Mouse (Mus musculus) intestine, embryonic 15.5 days (tissue): ENCODE measurements around the gene B4galnt3. TPM values are rescaled to one million over a fixed set of nuclear protein-coding genes. Genes with fewer than 3 reads are reported as not detected.

Experiments used
- ATAC-seq: fragments of 200-750 bp; cut with Nextera tagmentation; 2 replicates; pipeline ENCODE4 v1.8.0; 2017; ENCODE audit warnings: moderate TSS enrichment, moderate library complexity
- H3K27ac ChIP-seq: fragments of 300-500 bp; sonication (generic); 2 replicates; pipeline ENCODE4 v1.5.1; 2015; ENCODE audit warnings: mild to moderate bottlenecking, inconsistent platforms
- H3K27me3 ChIP-seq: fragments of 300-500 bp; sonication (generic); replicated peaks from 2 replicates; pipeline ENCODE4 v1.6.1; 2015; ENCODE audit warnings: inconsistent platforms
- H3K36me3 ChIP-seq: fragments of 300-500 bp; sonication (generic); 2 replicates; pipeline ENCODE4 v1.6.1; 2015; ENCODE audit warnings: inconsistent platforms
- H3K4me1 ChIP-seq: fragments of 300-500 bp; sonication (generic); replicated peaks from 2 replicates; pipeline ENCODE4 v1.6.1; 2015; ENCODE audit warnings: inconsistent platforms
- H3K4me2 ChIP-seq: fragments of 300-500 bp; sonication (generic); replicated peaks from 2 replicates; pipeline ENCODE4 v1.6.1; 2015; ENCODE audit warnings: mild to moderate bottlenecking, inconsistent platforms
- H3K4me3 ChIP-seq: fragments of 300-500 bp; sonication (generic); replicated peaks from 2 replicates; pipeline ENCODE4 v1.5.1; 2015; ENCODE audit warnings: inconsistent platforms
- H3K9ac ChIP-seq: fragments of 300-500 bp; sonication (generic); 2 replicates; pipeline ENCODE4 v1.6.1; 2015; ENCODE audit warnings: inconsistent platforms
- H3K9me3 ChIP-seq: fragments of 300-500 bp; sonication (generic); 2 replicates; pipeline ENCODE4 v1.6.1; 2016; ENCODE audit warnings: inconsistent platforms
- WGBS: fragments of 180-500 bp; shearing (Covaris S2); methylation state at CpG from one replicate; pipeline ENCODE4 v1.1.7; 2015; 5-methylcytosine and 5-hydroxymethylcytosine counted together
- polyA plus RNA-seq: library from polyadenylated mRNA; unstranded; fragments of >200 nt; fragmentation: Nextera tagmentation; extraction: Ambion mirVana; gene quantifications from 2 replicates; pipeline ENCODE4 v1.2.1, GENCODE M21; 2015

The B4galnt3 gene
- polyA plus RNA-seq, 1 experiment from 2014 or later: 1.4 TPM

DNA sequence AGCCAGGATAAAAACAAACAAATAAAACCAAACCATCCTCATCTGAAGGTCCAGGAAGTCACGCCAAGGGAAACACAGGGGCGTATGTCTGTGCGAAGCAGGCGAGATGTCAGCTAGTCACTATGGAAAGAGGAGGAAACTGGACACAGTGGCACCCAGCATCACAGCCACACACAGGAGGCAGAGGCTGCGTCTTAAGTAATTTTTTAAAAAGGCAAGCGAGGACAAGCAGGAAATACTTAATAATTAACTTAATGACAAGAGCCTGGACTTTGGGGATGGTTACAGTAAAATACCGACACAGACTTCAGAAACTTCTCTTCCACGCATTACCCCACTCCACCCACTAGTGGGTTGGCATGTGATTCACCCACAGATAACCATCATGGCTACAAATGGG is 51.8 kb downstream of the B4galnt3 start:
- H3K4me3 ChIP-seq: no peak overlapping the region
- H3K9ac ChIP-seq: no peak overlapping the region
- WGBS: 61% methylated on average over 8 of the region's 8 CpGs
- H3K36me3 ChIP-seq: no peaks in the 10 kb centered on the region
- H3K4me1 ChIP-seq: peaks cover 7% of the 10 kb centered on the region; the same call in 1 of the 2 replicates
- no peaks in the 10 kb centered on the region for H3K9me3 ChIP-seq
- no peak for ATAC-seq
- no peak overlapping the region for H3K27ac ChIP-seq
- no peak overlapping the region for H3K4me2 ChIP-seq
- no peaks in the 10 kb centered on the region for H3K27me3 ChIP-seq

- no peaks in the 10 kb centered on the region for H3K36me3 ChIP-seq
- WGBS: 82% methylated on average over 12 of the region's 12 CpGs
- no peak overlapping the region for H3K27ac ChIP-seq
- H3K4me3 ChIP-seq: no peak overlapping the region
- no peak for ATAC-seq
- H3K4me2 ChIP-seq: no peak overlapping the region
- no peaks in the 10 kb centered on the region for H3K9me3 ChIP-seq
- no peaks in the 10 kb centered on the region for H3K27me3 ChIP-seq
- H3K4me1 ChIP-seq: peaks cover 8% of the 10 kb centered on the region; the same call in 1 of the 2 replicates
- no peak overlapping the region for H3K9ac ChIP-seq
Observed at GRCm38 (mm10) chr6:120241453-120241852, 52.9 kb downstream of the B4galnt3 start.

GRCm38 (mm10) chr6:120240461-120240860 is 53.9 kb downstream of the B4galnt3 start:
- no peak overlapping the region for H3K9ac ChIP-seq
- 0 out of 2 replicates have a peak overlapping the region, but pooled peaks have one; percentile 44 for H3K27ac ChIP-seq
- no peaks in the 10 kb centered on the region for H3K27me3 ChIP-seq
- H3K36me3 ChIP-seq: no peaks in the 10 kb centered on the region
- no peaks in the 10 kb centered on the region for H3K9me3 ChIP-seq
- H3K4me1 ChIP-seq: peaks cover 10% of the 10 kb centered on the region; the same call in 1 of the 2 replicates
- 0 out of 2 replicates have a peak overlapping the region, but pooled peaks have one; percentile 6 for H3K4me2 ChIP-seq
- no peak; the same call in 1 of the 2 replicates for ATAC-seq
- WGBS: 64% methylated on average over 5 of the region's 5 CpGs
- no peak overlapping the region for H3K4me3 ChIP-seq

GRCm38 (mm10) chr6:120235874-120236273 is 58.5 kb downstream of the B4galnt3 start:
- Histone ChIP-seq H3K4me1 (peaks cover 13% of the 10 kb centered on the region), H3K4me2 (0 out of 2 replicates have a peak overlapping the region, but pooled peaks have one; percentile 3), H3K27me3 (no peaks in the 10 kb centered on the region), H3K9me3 (no peaks in the 10 kb centered on the region), H3K27ac (0 out of 2 replicates have a peak overlapping the region, but pooled peaks have one; percentile 4), H3K36me3 (no peaks in the 10 kb centered on the region), H3K9ac (no peak overlapping the region), H3K4me3 (no peak overlapping the region)
- ATAC-seq: peak; percentile 76
- 36% methylated on average over 7 of the region's 7 CpGs for WGBS

DNA sequence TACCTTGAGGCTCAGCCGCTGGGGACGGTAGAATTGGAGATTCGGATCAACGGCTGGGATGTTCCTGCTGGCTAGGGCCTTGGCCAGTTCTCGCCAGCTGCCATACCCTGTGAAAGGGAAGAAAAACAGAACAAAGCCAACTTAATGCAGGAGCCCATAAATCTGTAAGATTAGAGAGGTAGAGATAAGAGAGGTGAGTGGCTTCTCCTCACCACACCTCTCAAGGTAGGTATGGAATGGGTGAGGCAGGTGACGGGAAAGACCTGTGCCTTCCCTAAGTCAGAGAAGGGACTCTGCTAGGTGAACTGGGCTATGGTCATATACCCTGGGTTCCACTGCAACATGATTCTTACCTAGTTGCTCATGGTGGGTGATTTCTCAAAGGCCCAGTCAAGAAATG is 61.5 kb downstream of the B4galnt3 start:
- no peak overlapping the region for H3K9ac ChIP-seq
- no peaks in the 10 kb centered on the region for H3K9me3 ChIP-seq
- H3K4me3 ChIP-seq: no peak overlapping the region
- 65% methylated on average over 6 of the region's 6 CpGs for WGBS
- 0 out of 2 replicates have a peak overlapping the region, but pooled peaks have one; percentile 40 for H3K27ac ChIP-seq
- ATAC-seq: peak; percentile 69
- H3K27me3 ChIP-seq: no peaks in the 10 kb centered on the region
- H3K4me2 ChIP-seq: no peak overlapping the region
- H3K36me3 ChIP-seq: no peaks in the 10 kb centered on the region
- peaks cover 6% of the 10 kb centered on the region; the same call in 1 of the 2 replicates for H3K4me1 ChIP-seq

DNA sequence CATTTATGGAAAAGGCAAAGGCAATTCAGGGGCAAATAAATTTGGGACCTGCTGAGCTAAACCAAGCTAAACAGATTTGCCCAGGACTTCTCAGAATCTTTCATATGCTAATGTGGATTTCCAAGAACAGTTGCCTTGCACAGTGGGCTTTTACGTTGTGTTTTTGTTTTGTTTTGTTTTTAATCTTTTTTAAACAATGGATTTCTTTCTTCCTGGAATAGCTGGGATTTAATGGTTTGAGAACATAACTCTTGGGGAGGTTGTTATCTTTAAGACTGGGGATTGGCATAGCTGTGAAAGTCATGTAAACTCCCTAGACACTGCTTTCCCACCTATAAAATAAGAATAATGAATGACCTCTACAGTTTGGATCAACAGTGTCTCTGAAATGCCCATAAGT is 63.9 kb downstream of the B4galnt3 start:
- no peak overlapping the region for H3K9ac ChIP-seq
- H3K4me1 ChIP-seq: peaks cover 3% of the 10 kb centered on the region; the same call in 1 of the 2 replicates
- no peaks in the 10 kb centered on the region for H3K36me3 ChIP-seq
- WGBS: 51% methylated on average over 1 of the region's 1 CpGs
- H3K27me3 ChIP-seq: no peaks in the 10 kb centered on the region
- H3K4me3 ChIP-seq: no peak overlapping the region
- H3K9me3 ChIP-seq: no peaks in the 10 kb centered on the region
- H3K27ac ChIP-seq: no peak overlapping the region
- ATAC-seq: no peak
- H3K4me2 ChIP-seq: no peak overlapping the region

DNA sequence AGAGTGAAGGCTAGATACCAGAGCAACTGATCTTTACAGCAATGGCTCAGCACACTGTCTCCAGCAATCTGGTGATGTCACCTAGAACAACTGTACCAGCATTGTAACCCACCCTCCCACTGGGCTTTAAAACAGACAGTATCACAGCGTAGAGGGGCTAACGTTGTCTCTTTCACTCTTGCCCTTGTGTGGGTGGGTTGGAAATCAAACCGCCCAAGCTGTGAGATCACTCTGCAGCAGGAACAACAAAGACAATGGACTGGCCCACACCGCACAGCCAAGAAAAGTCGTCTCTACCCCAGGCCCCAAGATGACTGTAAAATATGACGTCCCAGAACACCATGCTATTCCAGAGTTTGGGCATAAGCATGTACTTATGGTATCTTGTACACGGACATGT is 64.6 kb downstream of the B4galnt3 start:
- peaks cover 3% of the 10 kb centered on the region; the same call in 1 of the 2 replicates for H3K4me1 ChIP-seq
- WGBS: 76% methylated on average over 7 of the region's 7 CpGs
- ATAC-seq: no peak
- H3K27ac ChIP-seq: no peak overlapping the region
- no peaks in the 10 kb centered on the region for H3K27me3 ChIP-seq
- H3K9ac ChIP-seq: no peak overlapping the region
- no peaks in the 10 kb centered on the region for H3K9me3 ChIP-seq
- H3K4me3 ChIP-seq: no peak overlapping the region
- no peak overlapping the region for H3K4me2 ChIP-seq
- H3K36me3 ChIP-seq: no peaks in the 10 kb centered on the region

- Histone ChIP-seq H3K9ac (no peak overlapping the region), H3K27ac (0 out of 2 replicates have a peak overlapping the region, but pooled peaks have one; percentile 41), H3K36me3 (no peaks in the 10 kb centered on the region), H3K4me2 (no peak overlapping the region), H3K4me1 (no peaks in the 10 kb centered on the region), H3K27me3 (no peaks in the 10 kb centered on the region), H3K4me3 (no peak overlapping the region), H3K9me3 (no peaks in the 10 kb centered on the region)
- 63% methylated on average over 7 of the region's 7 CpGs for WGBS
- ATAC-seq: peak; percentile 81
Observed at GRCm38 (mm10) chr6:120227068-120227467, 67.3 kb downstream of the B4galnt3 start.

- WGBS: 48% methylated on average over 6 of the region's 6 CpGs
- H3K4me3 ChIP-seq: no peak overlapping the region
Observed at GRCm38 (mm10) chr6:120225355-120225754, 69.0 kb downstream of the B4galnt3 start.

DNA sequence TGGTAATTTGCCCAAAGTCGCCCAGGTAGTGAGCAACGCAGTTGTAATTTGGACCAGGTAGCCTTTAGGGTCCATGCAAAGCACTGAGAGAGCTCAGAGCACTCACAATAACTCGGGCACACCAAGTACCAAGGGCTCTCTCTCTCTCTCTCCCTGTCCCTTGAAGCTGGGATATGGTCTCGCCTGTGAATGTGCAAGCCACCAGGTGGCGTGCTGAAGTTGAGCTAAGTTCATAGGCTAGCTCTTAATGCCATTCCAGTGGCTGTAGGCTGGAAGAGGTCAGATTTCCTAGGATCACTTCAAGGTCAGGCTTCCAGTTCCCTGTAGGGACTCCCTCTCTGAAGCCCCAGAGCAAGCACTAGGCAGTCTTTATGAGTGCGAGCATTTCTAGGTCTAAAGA is 71.7 kb downstream of the B4galnt3 start:
- 27% methylated on average over 6 of the region's 6 CpGs for WGBS

More at GRCm38 (mm10) chr6:120225355-120225754, 69.0 kb downstream of the B4galnt3 start:
- Histone ChIP-seq H3K4me1 (no peaks in the 10 kb centered on the region), H3K9ac (no peak overlapping the region), H3K36me3 (no peaks in the 10 kb centered on the region), H3K4me2 (no peak overlapping the region), H3K27ac (no peak overlapping the region), H3K9me3 (no peaks in the 10 kb centered on the region), H3K27me3 (no peaks in the 10 kb centered on the region)
- ATAC-seq: 0 out of 2 replicates have a peak, but pooled peaks have one; percentile 12

GRCm38 (mm10) chr6:120219281-120219680 is 75.1 kb downstream of the B4galnt3 start:
- H3K27me3 ChIP-seq: no peaks in the 10 kb centered on the region
- H3K4me1 ChIP-seq: no peaks in the 10 kb centered on the region
- no peaks in the 10 kb centered on the region for H3K36me3 ChIP-seq
- 83% methylated on average over 2 of the region's 2 CpGs for WGBS
- H3K27ac ChIP-seq: no peak overlapping the region
- H3K9ac ChIP-seq: no peak overlapping the region
- no peak for ATAC-seq
- no peak overlapping the region for H3K4me3 ChIP-seq
- H3K9me3 ChIP-seq: no peaks in the 10 kb centered on the region
- H3K4me2 ChIP-seq: no peak overlapping the region

More for the DNA sequence above, 71.7 kb downstream of the B4galnt3 start:
- H3K4me3 ChIP-seq: no peak overlapping the region
- H3K9me3 ChIP-seq: no peaks in the 10 kb centered on the region
- H3K9ac ChIP-seq: no peak overlapping the region
- no peaks in the 10 kb centered on the region for H3K4me1 ChIP-seq
- H3K36me3 ChIP-seq: no peaks in the 10 kb centered on the region
- no peaks in the 10 kb centered on the region for H3K27me3 ChIP-seq
- no peak for ATAC-seq
- H3K27ac ChIP-seq: no peak overlapping the region
- no peak overlapping the region for H3K4me2 ChIP-seq

DNA sequence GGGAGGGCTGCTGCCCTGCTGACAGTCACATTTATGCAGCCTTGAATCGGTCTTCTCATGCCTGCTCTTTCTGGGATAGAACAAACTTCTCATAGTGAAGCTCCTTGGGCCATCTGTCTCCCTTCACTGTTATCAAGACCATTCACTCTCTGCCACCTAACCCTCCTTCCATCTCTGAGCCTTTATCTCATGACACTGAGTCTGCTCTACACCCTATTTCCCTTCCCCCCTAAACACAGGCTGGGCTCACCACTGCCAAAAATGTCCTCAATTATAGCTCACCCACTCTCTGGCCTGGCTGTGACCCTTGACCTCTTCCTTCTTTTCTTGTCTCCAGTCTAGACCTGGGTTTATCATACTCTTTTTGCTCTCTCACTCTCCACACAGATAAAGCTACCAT is 77.7 kb downstream of the B4galnt3 start:
- Histone ChIP-seq H3K36me3 (no peaks in the 10 kb centered on the region), H3K4me2 (no peak overlapping the region), H3K27me3 (no peaks in the 10 kb centered on the region), H3K9ac (no peak overlapping the region), H3K4me1 (no peaks in the 10 kb centered on the region), H3K4me3 (no peak overlapping the region), H3K9me3 (no peaks in the 10 kb centered on the region), H3K27ac (no peak overlapping the region)
- WGBS: 73% methylated on average over 1 of the region's 1 CpGs
- ATAC-seq: peak; percentile 61; the same call in 1 of the 2 replicates

DNA sequence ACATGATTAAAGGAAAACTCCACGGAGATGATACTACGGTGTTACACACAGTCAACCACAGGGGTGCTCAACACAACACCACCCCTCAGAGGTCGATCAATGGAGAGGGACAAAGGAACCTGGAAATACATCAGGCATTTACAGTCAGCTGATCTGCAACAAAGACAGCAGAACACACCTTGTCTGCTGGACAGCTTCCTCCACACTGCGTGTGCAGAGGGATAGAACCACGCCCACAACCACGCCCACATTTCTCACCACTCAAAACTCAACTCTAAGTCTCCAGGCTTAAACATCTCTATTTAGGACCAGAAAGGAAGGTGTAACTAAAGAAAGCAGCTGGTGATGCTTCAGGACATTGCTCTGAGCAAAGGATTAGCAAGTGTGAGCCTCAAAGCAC is 82.8 kb downstream of the B4galnt3 start:
- H3K27ac ChIP-seq: no peak overlapping the region
- H3K27me3 ChIP-seq: no peaks in the 10 kb centered on the region
- 0 out of 2 replicates have a peak, but pooled peaks have one; percentile 39 for ATAC-seq
- no peak overlapping the region for H3K4me3 ChIP-seq
- H3K36me3 ChIP-seq: no peaks in the 10 kb centered on the region
- H3K9ac ChIP-seq: no peak overlapping the region
- no peaks in the 10 kb centered on the region for H3K9me3 ChIP-seq
- H3K4me2 ChIP-seq: no peak overlapping the region
- WGBS: 76% methylated on average over 6 of the region's 6 CpGs
- H3K4me1 ChIP-seq: no peaks in the 10 kb centered on the region
